Mouse (Mus musculus) adipocyte (in vitro differentiated cells): ENCODE measurements around the gene Mre11a.
A peak's percentile ranks its signal among the peaks of the same experiment; 100 is the strongest.

Experiments
- DNase-seq: peaks from one replicate; pipeline ENCODE4 v3.0.0-alpha.2; 2016; ENCODE audit warnings: low spot score

The Mre11a gene

GRCm38 (mm10) chr9:14784039-14785002 is at the start of gene Mre11a, which contains the start of gene Ankrd49:
Gene Mre11a (plus strand): TSS chr9:14784654.
Gene Ankrd49 (minus strand): TSS chr9:14784856.
- DNase-seq, result peak; percentile 96

- no peak for DNase-seq
Measured at GRCm38 (mm10) chr9:14739498-14740150, 44.8 kb upstream of the Mre11a start.

GRCm38 (mm10) chr9:14740151-14740924 is 44.1 kb upstream of the Mre11a start, which contains the start of gene Piwil4:
Gene Piwil4 (minus strand): TSS chr9:14740733.
- no peak for DNase-seq

- DNase-seq, result no peak
Measured at GRCm38 (mm10) chr9:14750901-14751502, 33.5 kb upstream of the Mre11a start.

- DNase-seq, result no peak
Measured at GRCm38 (mm10) chr9:14751503-14752000, 32.9 kb upstream of the Mre11a start.

GRCm38 (mm10) chr9:14752001-14752522 is 32.4 kb upstream of the Mre11a start, which contains the start of gene Fut4:
Gene Fut4 (minus strand): TSS chr9:14752393.
- DNase-seq, result no peak

- DNase-seq, result no peak
Measured at GRCm38 (mm10) chr9:14753947-14754346, 30.5 kb upstream of the Mre11a start.

- no peak for DNase-seq
Measured at GRCm38 (mm10) chr9:14754469-14754868, 30.0 kb upstream of the Mre11a start.

GRCm38 (mm10) chr9:14758590-14758989 is 25.9 kb upstream of the Mre11a start:
- no peak for DNase-seq

GRCm38 (mm10) chr9:14759261-14759660 is 25.2 kb upstream of the Mre11a start:
- DNase-seq, result no peak

- DNase-seq, result peak; percentile 65
Measured at GRCm38 (mm10) chr9:14764765-14765164, 19.7 kb upstream of the Mre11a start.

- no peak for DNase-seq
Measured at GRCm38 (mm10) chr9:14769811-14770210, 14.6 kb upstream of the Mre11a start.

- no peak for DNase-seq
Measured at GRCm38 (mm10) chr9:14770803-14771471, 13.5 kb upstream of the Mre11a start, which contains the start of gene 1700012B09Rik. Gene 1700012B09Rik (minus strand): TSS chr9:14771030.

GRCm38 (mm10) chr9:14772074-14772473 is 12.4 kb upstream of the Mre11a start:
- DNase-seq, result no peak

GRCm38 (mm10) chr9:14773813-14774212 is 10.6 kb upstream of the Mre11a start:
- peak; percentile 53 for DNase-seq

- DNase-seq, result no peak
Measured at GRCm38 (mm10) chr9:14778341-14778740, 6.1 kb upstream of the Mre11a start.

- DNase-seq, result no peak
Measured at GRCm38 (mm10) chr9:14787356-14787755, 2.9 kb downstream of the Mre11a start.

- DNase-seq, result no peak
Measured at GRCm38 (mm10) chr9:14805714-14806113, 21.3 kb downstream of the Mre11a start.

- DNase-seq, result no peak
Measured at GRCm38 (mm10) chr9:14806786-14807185, 22.3 kb downstream of the Mre11a start.

GRCm38 (mm10) chr9:14810111-14810510 is 25.7 kb downstream of the Mre11a start:
- DNase-seq, result no peak
